Mouse (Mus musculus) embryonic fibroblast, embryonic 13.5 days (primary cell): ENCODE data around the gene Pkd1l3.

ENCODE experiments used
- CTCF ChIP-seq: IDR thresholded peaks from 2 replicates; pipeline ENCODE4 v1.5.1; 2011; ENCODE audit warnings: mild to moderate bottlenecking, control low read depth, low read length, moderate library complexity, borderline replicate concordance; ENCODE audit not compliant: insufficient read depth
- POLR2A ChIP-seq: IDR thresholded peaks from 2 replicates; pipeline ENCODE4 v1.6.1; 2011; ENCODE audit warnings: low read depth, mild to moderate bottlenecking, control low read depth, low read length, moderate library complexity

DNA sequence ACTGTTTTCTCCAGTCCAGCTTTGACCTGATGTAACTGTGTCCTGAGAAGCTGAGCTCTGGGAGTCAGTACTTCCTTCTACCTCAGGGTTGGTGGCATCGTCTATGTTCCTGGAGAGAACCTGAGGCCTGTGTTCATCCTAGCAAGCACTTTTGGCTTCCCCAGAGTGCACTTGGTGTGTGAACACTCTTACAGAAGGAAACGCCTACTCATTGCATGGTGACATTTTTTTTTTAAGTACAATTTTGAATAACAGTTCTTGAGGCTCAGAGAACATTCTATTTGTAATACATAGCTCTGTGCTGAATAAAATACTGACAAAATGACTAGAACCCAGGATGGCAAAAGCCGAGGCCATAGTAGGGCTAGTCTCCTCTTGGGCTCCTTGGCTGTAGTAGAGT is 42.5 kb downstream of the Pkd1l3 start:
- TF ChIP-seq CTCF (no peak), POLR2A (no peak)
